Mouse (Mus musculus): ENCODE data around the gene Fndc9. TPM values are rescaled to one million over a fixed set of nuclear protein-coding genes. Genes with fewer than 3 reads are reported as not detected.

The Fndc9 gene
- polyA plus RNA-seq, 1 experiment from 2014 or later, result 0.08 TPM

DNA sequence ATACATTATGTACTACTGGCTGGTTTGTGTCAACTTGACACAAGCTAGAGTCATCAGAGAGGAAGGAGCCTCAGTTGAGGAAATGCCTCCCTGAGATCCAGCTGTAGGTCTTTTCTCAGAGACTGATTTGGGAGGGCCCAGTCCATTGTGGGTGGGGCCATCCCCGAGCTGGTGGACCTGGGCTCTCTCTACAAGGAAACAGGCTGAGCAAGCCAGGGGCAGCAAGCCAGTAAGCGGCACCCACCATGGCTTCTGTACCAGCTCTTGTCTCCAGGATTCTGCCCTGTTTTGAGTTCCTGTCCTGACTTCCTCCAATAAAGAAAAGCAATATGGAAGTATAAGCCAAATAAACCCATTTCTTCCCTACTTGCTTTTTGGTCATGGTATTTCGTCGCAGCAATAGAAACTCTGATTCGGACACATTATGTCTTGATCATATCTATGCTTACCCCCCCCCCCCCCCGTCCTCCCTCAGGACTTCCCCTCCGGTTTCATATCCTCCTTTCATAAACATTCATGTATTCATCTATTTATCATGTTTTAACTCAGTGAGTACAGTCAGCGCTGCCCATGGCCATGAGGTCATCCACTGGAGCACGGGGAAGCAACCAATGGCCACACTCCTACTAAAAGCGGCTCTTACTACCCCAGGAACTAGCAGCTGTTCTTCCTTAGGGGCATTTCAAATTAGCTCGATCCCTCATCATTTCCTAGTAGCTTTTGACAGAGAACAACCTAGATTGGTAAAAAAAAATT, 29.9 kb downstream of the Fndc9 start:
- H3K4me2 ChIP-seq (ENCODE audit: low read length), result no peak overlapping the region
- no peaks in the 10 kb centered on the region for H3K9me3 ChIP-seq (ENCODE audit: control insufficient read depth, low read length)
- H3K4me3 ChIP-seq (ENCODE audit: control insufficient read depth in 1 of 2, insufficient read depth in 1 of 2, low read depth in 1 of 2, low read length in 2 of 2), result no peak overlapping the region
- H3K27me3 ChIP-seq (ENCODE audit: control insufficient read depth, insufficient read depth, low read length), result no peaks in the 10 kb centered on the region
- no peak overlapping the region for H3K27ac ChIP-seq (replicated peaks in 1 of 2; ENCODE audit: control insufficient read depth in 1 of 2, insufficient read depth in 1 of 2, low read depth in 2 of 2, low read length in 2 of 2)
- 79% methylated on average over 11 of the region's 11 CpGs for WGBS
- H3K9ac ChIP-seq (ENCODE audit: low read length), result no peak overlapping the region
- no peaks in the 10 kb centered on the region for H3K36me3 ChIP-seq (ENCODE audit: control insufficient read depth, insufficient read depth, low read length)
- ATAC-seq (ENCODE audit: insufficient number of reproducible peaks, insufficient read depth, low FRiP score, low read depth), result no peak
- no peaks in the 10 kb centered on the region for H3K4me1 ChIP-seq (ENCODE audit: control insufficient read depth in 2 of 2, insufficient read depth in 2 of 2, low read length in 2 of 2)

DNA sequence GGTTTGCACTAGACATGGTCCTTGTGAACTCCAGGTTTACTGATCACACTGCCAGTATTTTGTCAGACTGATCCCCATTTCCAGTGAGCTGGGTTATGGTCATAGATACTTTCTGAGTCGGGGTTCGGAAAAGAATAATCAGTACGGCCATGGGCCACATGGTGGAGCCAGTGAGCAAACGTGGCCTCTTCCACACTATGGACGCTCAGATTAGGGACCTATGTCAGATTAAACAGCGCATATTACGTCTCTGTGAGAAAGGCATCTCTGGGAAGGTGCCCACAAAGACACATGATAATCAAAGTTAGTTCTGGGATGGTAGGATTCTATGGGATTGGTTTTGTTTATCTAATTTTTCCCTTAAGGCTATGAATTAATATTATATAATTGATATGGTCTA, 33.7 kb downstream of the Fndc9 start:
- Histone ChIP-seq H3K27ac (replicated peaks in 1 of 2; ENCODE audit: control insufficient read depth in 1 of 2, insufficient read depth in 1 of 2, low read depth in 2 of 2, low read length in 2 of 2) (no peak overlapping the region), H3K9me3 (ENCODE audit: control insufficient read depth, low read length) (no peaks in the 10 kb centered on the region), H3K4me1 (ENCODE audit: control insufficient read depth in 2 of 2, insufficient read depth in 2 of 2, low read length in 2 of 2) (no peaks in the 10 kb centered on the region), H3K27me3 (ENCODE audit: control insufficient read depth, insufficient read depth, low read length) (no peaks in the 10 kb centered on the region), H3K9ac (ENCODE audit: low read length) (no peak overlapping the region), H3K36me3 (ENCODE audit: control insufficient read depth, insufficient read depth, low read length) (no peaks in the 10 kb centered on the region), H3K4me2 (ENCODE audit: low read length) (no peak overlapping the region), H3K4me3 (ENCODE audit: control insufficient read depth in 1 of 2, insufficient read depth in 1 of 2, low read depth in 1 of 2, low read length in 2 of 2) (no peak overlapping the region)
- ATAC-seq (ENCODE audit: insufficient number of reproducible peaks, insufficient read depth, low FRiP score, low read depth), result no peak
- WGBS, result 15% methylated on average over 7 of the region's 7 CpGs

DNA sequence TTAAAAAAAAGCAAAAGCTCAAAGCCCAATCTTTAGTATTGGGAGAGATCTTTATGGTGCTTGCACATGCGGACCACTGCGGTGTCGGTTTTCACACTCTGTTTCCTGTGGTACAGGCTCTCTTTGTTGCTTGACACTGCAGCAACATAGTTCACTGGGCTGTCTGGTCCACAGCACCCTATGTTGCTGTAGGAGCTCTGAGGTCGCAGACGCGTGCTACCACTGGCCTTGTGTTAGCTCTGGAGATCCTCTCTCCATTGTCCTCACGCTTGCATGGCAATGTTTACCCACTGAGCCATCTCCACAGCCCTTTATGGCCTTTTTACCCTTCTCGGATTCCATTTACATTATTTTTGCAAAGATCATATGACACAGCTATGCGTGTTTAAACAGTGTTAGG, 34.1 kb downstream of the Fndc9 start:
- Histone ChIP-seq H3K36me3 (ENCODE audit: control insufficient read depth, insufficient read depth, low read length) (no peaks in the 10 kb centered on the region), H3K4me2 (ENCODE audit: low read length) (no peak overlapping the region), H3K9ac (ENCODE audit: low read length) (no peak overlapping the region), H3K27ac (replicated peaks in 1 of 2; ENCODE audit: control insufficient read depth in 1 of 2, insufficient read depth in 1 of 2, low read depth in 2 of 2, low read length in 2 of 2) (no peak overlapping the region), H3K4me1 (ENCODE audit: control insufficient read depth in 2 of 2, insufficient read depth in 2 of 2, low read length in 2 of 2) (no peaks in the 10 kb centered on the region), H3K27me3 (ENCODE audit: control insufficient read depth, insufficient read depth, low read length) (no peaks in the 10 kb centered on the region), H3K9me3 (ENCODE audit: control insufficient read depth, low read length) (no peaks in the 10 kb centered on the region), H3K4me3 (ENCODE audit: control insufficient read depth in 1 of 2, insufficient read depth in 1 of 2, low read depth in 1 of 2, low read length in 2 of 2) (no peak overlapping the region)
- 74% methylated on average over 9 of the region's 9 CpGs for WGBS
- no peak for ATAC-seq (ENCODE audit: insufficient number of reproducible peaks, insufficient read depth, low FRiP score, low read depth)

DNA sequence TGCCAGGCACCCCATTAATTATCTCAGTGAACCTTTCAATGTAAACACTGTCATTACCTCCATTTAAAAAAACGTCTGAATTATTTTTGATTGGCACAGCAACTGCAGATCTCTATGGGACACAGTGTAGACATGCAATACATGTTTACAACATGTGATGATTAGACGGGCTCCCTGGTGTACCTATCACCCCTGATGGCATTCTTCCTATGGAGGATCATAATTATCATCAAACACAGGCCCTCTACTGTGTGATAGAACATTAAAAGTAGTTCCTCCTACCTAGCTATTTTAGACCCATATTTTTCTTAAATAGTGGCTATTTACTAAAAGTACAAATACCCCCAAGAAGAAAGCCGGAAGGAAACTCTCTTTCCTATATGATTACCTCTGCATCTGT, 34.6 kb downstream of the Fndc9 start:
- Histone ChIP-seq H3K4me2 (ENCODE audit: low read length) (no peak overlapping the region), H3K27ac (replicated peaks in 1 of 2; ENCODE audit: control insufficient read depth in 1 of 2, insufficient read depth in 1 of 2, low read depth in 2 of 2, low read length in 2 of 2) (no peak overlapping the region), H3K36me3 (ENCODE audit: control insufficient read depth, insufficient read depth, low read length) (no peaks in the 10 kb centered on the region), H3K4me3 (ENCODE audit: control insufficient read depth in 1 of 2, insufficient read depth in 1 of 2, low read depth in 1 of 2, low read length in 2 of 2) (no peak overlapping the region), H3K9ac (ENCODE audit: low read length) (no peak overlapping the region), H3K4me1 (ENCODE audit: control insufficient read depth in 2 of 2, insufficient read depth in 2 of 2, low read length in 2 of 2) (no peaks in the 10 kb centered on the region), H3K27me3 (ENCODE audit: control insufficient read depth, insufficient read depth, low read length) (no peaks in the 10 kb centered on the region), H3K9me3 (ENCODE audit: control insufficient read depth, low read length) (no peaks in the 10 kb centered on the region)
- ATAC-seq (ENCODE audit: insufficient number of reproducible peaks, insufficient read depth, low FRiP score, low read depth), result no peak
- 69% methylated on average over 3 of the region's 3 CpGs for WGBS

DNA sequence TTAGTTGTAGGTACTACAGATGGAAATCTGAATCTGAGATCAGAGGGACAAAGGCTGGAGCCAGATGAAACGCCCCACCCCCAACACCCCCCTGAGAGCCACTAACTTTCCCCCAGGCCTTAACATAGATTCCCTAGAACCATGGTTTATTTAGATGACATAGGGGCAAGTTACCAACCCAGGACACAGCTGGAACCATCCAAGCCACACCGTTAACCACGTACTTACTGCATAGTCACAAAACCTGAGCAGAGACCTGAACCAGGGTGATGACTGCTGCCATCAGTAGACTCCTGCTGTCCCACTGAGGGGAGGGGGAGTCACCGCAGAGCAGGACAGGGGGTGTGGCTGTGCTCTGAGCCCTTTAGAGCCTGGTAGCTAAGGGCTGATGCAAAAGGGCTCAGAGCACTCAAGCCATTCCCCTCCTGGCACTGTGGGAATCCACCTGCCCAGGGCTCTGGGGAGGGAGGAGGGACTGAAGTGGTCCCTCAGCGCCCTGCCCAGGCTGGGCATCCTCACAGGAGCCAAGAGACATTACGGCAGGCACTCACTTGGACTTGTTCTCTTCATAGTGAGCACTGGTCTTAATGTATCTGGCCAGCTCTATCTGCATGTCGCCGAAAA, 36.8 kb downstream of the Fndc9 start:
- Histone ChIP-seq H3K27ac (replicated peaks in 1 of 2; ENCODE audit: control insufficient read depth in 1 of 2, insufficient read depth in 1 of 2, low read depth in 2 of 2, low read length in 2 of 2) (no peak overlapping the region), H3K4me2 (ENCODE audit: low read length) (no peak overlapping the region), H3K36me3 (ENCODE audit: control insufficient read depth, insufficient read depth, low read length) (no peaks in the 10 kb centered on the region), H3K4me1 (ENCODE audit: control insufficient read depth in 2 of 2, insufficient read depth in 2 of 2, low read length in 2 of 2) (no peaks in the 10 kb centered on the region), H3K4me3 (ENCODE audit: control insufficient read depth in 1 of 2, insufficient read depth in 1 of 2, low read depth in 1 of 2, low read length in 2 of 2) (no peak overlapping the region), H3K9ac (ENCODE audit: low read length) (no peak overlapping the region), H3K27me3 (ENCODE audit: control insufficient read depth, insufficient read depth, low read length) (no peaks in the 10 kb centered on the region), H3K9me3 (ENCODE audit: control insufficient read depth, low read length) (no peaks in the 10 kb centered on the region)
- ATAC-seq (ENCODE audit: insufficient number of reproducible peaks, insufficient read depth, low FRiP score, low read depth), result no peak
- 56% methylated on average over 8 of the region's 8 CpGs for WGBS

DNA sequence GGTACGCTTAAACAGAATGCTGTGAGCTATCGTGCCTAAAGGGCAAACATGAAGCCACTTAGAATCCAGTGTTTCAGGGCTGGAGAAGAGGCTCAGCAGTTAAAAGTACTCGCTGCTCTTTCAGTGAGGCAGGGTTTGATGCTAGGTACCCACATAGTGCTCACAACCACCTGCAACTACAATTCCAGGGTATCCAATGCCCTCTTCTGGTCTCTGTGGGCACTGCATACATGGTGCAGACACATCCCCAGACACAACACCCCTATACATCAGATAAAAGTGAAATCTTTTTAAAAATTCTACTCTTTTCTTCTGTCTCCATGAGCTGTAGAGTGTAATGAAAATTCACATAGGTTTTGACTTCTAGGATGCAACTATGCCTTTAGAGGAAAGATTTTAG, 38.6 kb downstream of the Fndc9 start:
- Histone ChIP-seq H3K9ac (ENCODE audit: low read length) (no peak overlapping the region), H3K27me3 (ENCODE audit: control insufficient read depth, insufficient read depth, low read length) (no peaks in the 10 kb centered on the region), H3K4me3 (ENCODE audit: control insufficient read depth in 1 of 2, insufficient read depth in 1 of 2, low read depth in 1 of 2, low read length in 2 of 2) (no peak overlapping the region), H3K4me2 (ENCODE audit: low read length) (no peak overlapping the region), H3K9me3 (ENCODE audit: control insufficient read depth, low read length) (no peaks in the 10 kb centered on the region), H3K4me1 (ENCODE audit: control insufficient read depth in 2 of 2, insufficient read depth in 2 of 2, low read length in 2 of 2) (no peaks in the 10 kb centered on the region), H3K27ac (replicated peaks in 1 of 2; ENCODE audit: control insufficient read depth in 1 of 2, insufficient read depth in 1 of 2, low read depth in 2 of 2, low read length in 2 of 2) (no peak overlapping the region), H3K36me3 (ENCODE audit: control insufficient read depth, insufficient read depth, low read length) (no peaks in the 10 kb centered on the region)
- no peak for ATAC-seq (ENCODE audit: insufficient number of reproducible peaks, insufficient read depth, low FRiP score, low read depth)
- 90% methylated on average over 3 of the region's 3 CpGs for WGBS

DNA sequence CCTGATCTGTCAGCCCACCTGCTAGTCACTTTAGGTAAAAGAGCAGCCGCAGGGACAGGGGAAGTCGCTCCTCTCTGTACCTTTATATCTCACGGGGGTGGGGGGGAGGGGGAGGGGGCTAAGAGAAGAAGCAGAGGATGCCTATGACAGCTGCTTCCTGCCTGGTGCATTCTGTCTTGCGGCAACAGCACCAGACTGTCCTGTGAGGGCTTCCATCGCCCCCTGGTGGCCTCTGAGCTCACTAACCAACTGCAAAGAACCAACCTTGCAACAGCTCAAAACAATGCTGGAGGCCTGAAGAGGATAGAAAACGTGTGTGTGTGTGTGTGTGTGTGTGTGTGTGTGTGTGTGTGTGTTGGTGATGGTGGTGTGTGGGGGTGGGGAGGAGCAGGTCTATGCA, 40.0 kb downstream of the Fndc9 start:
- Histone ChIP-seq H3K4me2 (ENCODE audit: low read length) (no peak overlapping the region), H3K9ac (ENCODE audit: low read length) (no peak overlapping the region), H3K27ac (replicated peaks in 1 of 2; ENCODE audit: control insufficient read depth in 1 of 2, insufficient read depth in 1 of 2, low read depth in 2 of 2, low read length in 2 of 2) (no peak overlapping the region), H3K4me3 (ENCODE audit: control insufficient read depth in 1 of 2, insufficient read depth in 1 of 2, low read depth in 1 of 2, low read length in 2 of 2) (no peak overlapping the region), H3K27me3 (ENCODE audit: control insufficient read depth, insufficient read depth, low read length) (no peaks in the 10 kb centered on the region), H3K4me1 (ENCODE audit: control insufficient read depth in 2 of 2, insufficient read depth in 2 of 2, low read length in 2 of 2) (no peaks in the 10 kb centered on the region), H3K36me3 (ENCODE audit: control insufficient read depth, insufficient read depth, low read length) (0 out of 2 replicates have a peak, but pooled peaks cover 4% of the 10 kb centered on the region), H3K9me3 (ENCODE audit: control insufficient read depth, low read length) (no peaks in the 10 kb centered on the region)
- peak; percentile 48; the same call in 1 of the 2 replicates for ATAC-seq (ENCODE audit: insufficient number of reproducible peaks, insufficient read depth, low FRiP score, low read depth)
- 2% methylated on average over 5 of the region's 6 CpGs for WGBS

All from heart, embryonic 14.5 days (tissue).